Mouse (Mus musculus): ENCODE results near the gene Adam21. TPM values are rescaled to one million over a fixed set of nuclear protein-coding genes. Genes with fewer than 3 reads are reported as not detected.

Adam21 gene
- total and polyA plus RNA-seq, 3 experiments: 0.06 to 0.08 TPM; not detected in 1

DNA sequence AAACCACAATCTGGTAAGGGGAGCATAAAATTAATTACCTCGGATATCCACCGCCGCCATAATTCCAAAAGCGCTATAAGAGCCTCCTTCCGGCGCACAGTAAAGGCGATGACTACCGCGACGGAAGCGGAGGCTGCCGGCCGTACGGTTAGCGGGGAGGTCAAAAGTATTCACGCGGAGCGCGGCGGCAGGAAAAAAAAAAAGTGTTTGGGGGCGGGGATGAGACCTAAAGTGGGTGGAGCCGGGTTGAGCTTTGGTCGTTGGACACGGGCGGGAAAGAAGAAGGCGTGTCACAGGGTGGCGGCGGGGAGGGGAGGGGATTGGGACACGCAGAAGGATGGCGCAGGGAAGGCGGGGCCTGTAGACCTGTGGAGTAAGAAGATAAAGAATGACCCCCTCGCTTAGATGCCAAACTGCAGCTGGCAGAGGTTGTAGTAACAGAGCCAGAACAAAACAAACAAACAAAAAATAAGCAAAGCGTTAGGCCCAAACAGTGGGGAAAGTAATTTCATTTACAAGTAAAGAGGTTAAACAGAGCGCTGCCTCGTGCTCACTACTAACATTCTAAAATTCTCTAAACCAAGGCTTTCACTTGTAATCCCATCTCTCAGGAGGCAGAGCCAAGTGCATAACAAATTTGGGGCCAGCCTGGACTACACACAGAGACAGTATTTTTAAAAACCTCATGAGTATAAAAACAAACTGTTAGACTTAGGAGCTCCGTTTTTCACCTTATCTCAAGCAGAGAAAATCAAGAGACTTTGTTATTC is 26.8 kb upstream of the Adam21 start, which contains the start of gene Med6:
Med6 (minus strand) TSS at position 107 of the 770 bp plus-strand sequence.
- peak; percentile 99 for DNase-seq (ENCODE audit: low read depth, low spot score)
- H3K9ac ChIP-seq (ENCODE audit: control insufficient read depth, low read depth, low read length, poor library complexity, severe bottlenecking): peak within 1 kb of the TSS; percentile 92
- peaks cover 5 to 7% of the 10 kb centered on the region in 2 experiments; a peak in 3 of 4 replicates for H3K4me1 ChIP-seq (ENCODE audit: control insufficient read depth in 1 of 2, insufficient read depth in 2 of 2, low read length in 2 of 2)
- H3K36me3 ChIP-seq (ENCODE audit: control insufficient read depth in 1 of 2, insufficient read depth in 2 of 2, low read length in 2 of 2): peaks cover 0 to 15% of the 10 kb centered on the region in 2 experiments; a peak in 3 of 4 replicates
- TF ChIP-seq ZNF384 (IDR thresholded peaks at IDR 0.05; ENCODE audit: low read depth, low read length): peak; percentile 100
- peak; percentile 30; the same call in 1 of the 2 replicates for TF ChIP-seq NRF1 (IDR thresholded peaks at IDR 0.05; ENCODE audit: insufficient read depth, low read depth, low read length, poor library complexity, severe bottlenecking)
- no peak for TF ChIP-seq SMC3 (IDR thresholded peaks at IDR 0.05; ENCODE audit: low read depth, low read length)
- peak; percentile 16; the same call in 1 of the 2 replicates for TF ChIP-seq GATA1 (IDR thresholded peaks at IDR 0.05; ENCODE audit: low read depth, low read length)
- TF ChIP-seq MYC (IDR thresholded peaks at IDR 0.05; ENCODE audit: low read depth, low read length): 0 out of 2 replicates have a peak, but pooled peaks have one; percentile 41
- peak; percentile 90 for TF ChIP-seq KAT2A (conservative IDR thresholded peaks at IDR 0.05; ENCODE audit: low read depth, low read length)
- no peak for TF ChIP-seq GABPA (IDR thresholded peaks at IDR 0.05; ENCODE audit: low read depth, low read length)
- TF ChIP-seq POLR2AphosphoS2 (IDR thresholded peaks at IDR 0.05; ENCODE audit: low read length): peak; percentile 57; the same call in 1 of the 2 replicates
- TF ChIP-seq EP300 (IDR thresholded peaks at IDR 0.05; ENCODE audit: low read depth in 1 of 2, low read length in 2 of 2): peak in 1 of 2 experiments; percentile 69; a peak in 2 of 4 replicates
- peak; percentile 98 for TF ChIP-seq ELF1 (IDR thresholded peaks at IDR 0.05; ENCODE audit: low read depth, low read length)
- peak; percentile 99 for TF ChIP-seq SIN3A (IDR thresholded peaks at IDR 0.05; ENCODE audit: low read length)
- TF ChIP-seq TCF12 (IDR thresholded peaks at IDR 0.05; ENCODE audit: low read depth, low read length): peak; percentile 61
- no peak for TF ChIP-seq POLR2AphosphoS5 (IDR thresholded peaks at IDR 0.05; ENCODE audit: borderline replicate concordance, low read depth, low read length)
- TF ChIP-seq JUND (IDR thresholded peaks at IDR 0.05; ENCODE audit: low read depth, low read length): no peak
- TF ChIP-seq ZKSCAN1 (IDR thresholded peaks at IDR 0.05; ENCODE audit: low read depth, low read length): peak; percentile 53; the same call in 1 of the 2 replicates
- TF ChIP-seq ETS1 (IDR thresholded peaks at IDR 0.05; ENCODE audit: low read depth, low read length): peak; percentile 61; the same call in 1 of the 2 replicates
- peak; percentile 81 for TF ChIP-seq TBP (IDR thresholded peaks at IDR 0.05; ENCODE audit: low read depth, low read length)
- TF ChIP-seq E2F4 (IDR thresholded peaks at IDR 0.05; ENCODE audit: borderline replicate concordance, low read depth, low read length): peak; percentile 84; the same call in 1 of the 2 replicates
- TF ChIP-seq POLR2A (IDR thresholded peaks at IDR 0.05; ENCODE audit: control insufficient read depth in 1 of 2, insufficient read depth in 1 of 2, low read depth in 1 of 2, low read length in 2 of 2, poor library complexity in 1 of 2): peak in 1 of 2 experiments; percentile 77; a peak in 2 of 4 replicates
- TF ChIP-seq NELFE (IDR thresholded peaks at IDR 0.05; ENCODE audit: low read depth, low read length): peak; percentile 73
- no peak for TF ChIP-seq CHD1 (IDR thresholded peaks at IDR 0.05; ENCODE audit: low read depth, low read length)
- peak; percentile 39; the same call in 1 of the 2 replicates for TF ChIP-seq USF1 (IDR thresholded peaks at IDR 0.05; ENCODE audit: low read depth, low read length)
- TF ChIP-seq MXI1 (IDR thresholded peaks at IDR 0.05; ENCODE audit: low read depth, low read length): peak; percentile 90
- no peak for TF ChIP-seq BHLHE40 (IDR thresholded peaks at IDR 0.05; ENCODE audit: borderline replicate concordance, low read depth, low read length)
- TF ChIP-seq MAZ (IDR thresholded peaks at IDR 0.05; ENCODE audit: low read depth, low read length): peak; percentile 63; the same call in 1 of the 2 replicates
- no peak; the same call in 1 of the 2 replicates for TF ChIP-seq ZC3H11A (IDR thresholded peaks at IDR 0.05; ENCODE audit: low read depth, low read length)
- TF ChIP-seq RCOR1 (IDR thresholded peaks at IDR 0.05; ENCODE audit: low read depth, low read length): no peak; the same call in 1 of the 2 replicates
- peak; percentile 80 for TF ChIP-seq ZMIZ1 (IDR thresholded peaks at IDR 0.05; ENCODE audit: low read depth, low read length)
- TF ChIP-seq HCFC1 (IDR thresholded peaks at IDR 0.05; ENCODE audit: low read depth, low read length): peak; percentile 99
- peak; percentile 56 for TF ChIP-seq TAL1 (IDR thresholded peaks at IDR 0.05; ENCODE audit: low read length)
- peak within 1 kb of the TSS; percentile 85 for H3K27ac ChIP-seq (ENCODE audit: control insufficient read depth, low read depth, low read length)
- peaks cover 9% of the 10 kb centered on the region for H3K79me2 ChIP-seq (ENCODE audit: control insufficient read depth, insufficient read depth, low read length, poor library complexity)
- H3K27me3 ChIP-seq (ENCODE audit: control insufficient read depth in 1 of 2, insufficient read depth in 2 of 2, low read length in 2 of 2): peaks cover 0 to 3% of the 10 kb centered on the region in 2 experiments; a peak in 3 of 4 replicates
- H3K9me3 ChIP-seq (replicated peaks; ENCODE audit: insufficient read depth, low read length): no peaks in the 10 kb centered on the region
- H3K4me3 ChIP-seq (ENCODE audit: control insufficient read depth in 1 of 2, insufficient read depth in 1 of 2, low read depth in 2 of 2, low read length in 2 of 2): peak within 1 kb of the TSS; percentile 81 to 99

Data from MEL (cell line).